Mouse (Mus musculus) forebrain, embryonic 14.5 days (tissue): ENCODE measurements around the gene BC004004. TPM values are rescaled to one million over a fixed set of nuclear protein-coding genes. Genes with fewer than 3 reads are reported as not detected.
"Not testable (repeated sequence)": the region's sequence is repeated elsewhere in the genome, so short reads cannot be mapped to it uniquely, and the experiment has no call there.

Experiments
- ATAC-seq: fragments of 200-750 bp; cut with Nextera tagmentation; 2 replicates; pipeline ENCODE4 v1.8.0; 2017; ENCODE audit warnings: mild to moderate bottlenecking, moderate library complexity
- DNase-seq: peaks from one replicate; pipeline ENCODE4 v3.0.0-alpha.2; 2015; ENCODE audit warnings: low spot score
- H3K27ac ChIP-seq: fragments of 300-500 bp; sonication (generic); 2 replicates; pipeline ENCODE4 v1.5.1; 2014; ENCODE audit warnings: low read depth, mild to moderate bottlenecking, control low read depth, low read length, moderate library complexity
- H3K27me3 ChIP-seq: fragments of 300-500 bp; sonication (generic); replicated peaks from 2 replicates; pipeline ENCODE4 v1.6.1; 2014; ENCODE audit warnings: low read length, control low read depth, mixed read lengths; ENCODE audit not compliant: control insufficient read depth, insufficient read depth
- H3K36me3 ChIP-seq: fragments of 300-500 bp; sonication (generic); 2 replicates; pipeline ENCODE4 v1.6.1; 2014; ENCODE audit warnings: low read length, control low read depth; ENCODE audit not compliant: control insufficient read depth, insufficient read depth
- H3K4me1 ChIP-seq: fragments of 300-500 bp; sonication (generic); 2 replicates; pipeline ENCODE4 v1.6.1; 2014; ENCODE audit warnings: antibody characterized with exemption, low read length, control low read depth; ENCODE audit not compliant: control insufficient read depth, insufficient read depth
- H3K4me2 ChIP-seq: fragments of 300-500 bp; sonication (generic); 2 replicates; pipeline ENCODE4 v1.6.1; 2014; ENCODE audit warnings: mild to moderate bottlenecking, control low read depth, low read length
- H3K4me3 ChIP-seq: fragments of 300-500 bp; sonication (generic); 2 replicates; pipeline ENCODE4 v1.5.1; 2014; ENCODE audit warnings: low read depth, low read length, control low read depth
- H3K9ac ChIP-seq: fragments of 300-500 bp; sonication (generic); 2 replicates; pipeline ENCODE4 v1.6.1; 2014; ENCODE audit warnings: mild to moderate bottlenecking, low read length, control low read depth, moderate library complexity
- H3K9me3 ChIP-seq: fragments of 300-500 bp; sonication (generic); replicated peaks from 2 replicates; pipeline ENCODE4 v1.6.1; 2016; ENCODE audit warnings: low read length, control low read depth, mixed read lengths; ENCODE audit not compliant: control insufficient read depth
- whole genome bisulfite sequencing: fragments of 180-500 bp; shearing (Covaris S2); extraction: QIAGEN DNeasy Blood & Tissue Kit; methylation state at CpG from one replicate; pipeline ENCODE4 v1.1.7; 2014; 5-methylcytosine and 5-hydroxymethylcytosine counted together
- polyA plus RNA-seq: library from polyadenylated mRNA; unstranded; fragments of >200 nt; fragmentation: Nextera tagmentation; extraction: Ambion mirVana; gene quantifications from 2 replicates; pipeline ENCODE4 v1.2.1, GENCODE M21; 2014

Gene BC004004
- polyA plus RNA-seq, 1 experiment from 2014 or later: 123 TPM

DNA sequence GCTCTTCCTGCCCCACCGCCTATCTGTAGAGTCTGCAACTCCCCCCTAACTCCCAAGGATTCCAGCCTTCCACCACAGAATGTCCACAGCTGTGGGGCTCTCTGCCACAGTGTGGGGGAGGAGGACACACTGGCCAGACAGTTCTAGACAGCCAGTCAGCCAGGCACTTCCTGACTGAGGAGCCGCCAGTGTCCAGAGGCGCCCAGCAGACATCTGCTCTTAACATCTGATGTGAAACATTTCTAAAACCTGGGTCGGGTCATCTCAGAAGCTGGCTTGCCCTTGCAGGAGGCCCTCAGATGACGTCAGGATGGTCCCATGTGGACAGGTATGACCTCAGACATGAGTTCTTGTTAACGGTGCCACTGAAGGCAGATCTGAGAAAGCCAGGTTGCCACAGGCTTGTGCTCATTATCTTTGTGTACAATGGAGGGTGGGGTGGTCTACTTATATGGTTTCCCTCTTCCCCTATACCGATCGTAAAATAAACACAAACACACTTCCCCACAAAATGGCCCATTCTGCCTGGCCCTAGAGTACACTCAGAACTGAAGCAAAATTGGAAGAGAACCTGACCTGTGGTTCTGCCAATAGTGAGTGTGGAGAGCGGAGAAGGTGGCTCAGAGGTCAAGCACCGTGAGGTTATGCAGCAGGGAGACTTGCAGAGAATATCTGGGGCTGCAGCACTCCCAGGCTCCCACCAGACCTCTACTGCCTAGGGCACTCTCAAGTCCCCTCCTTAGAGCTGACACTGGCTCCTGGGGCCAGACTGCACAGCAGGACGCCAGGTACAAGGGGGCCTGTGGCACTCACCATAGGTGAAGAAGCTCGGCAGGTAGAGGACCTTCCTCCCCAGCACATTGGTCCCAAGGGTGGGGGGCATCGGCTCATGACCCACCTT lies 73.7 kb downstream of the BC004004 start:
- no peak for DNase-seq

DNA sequence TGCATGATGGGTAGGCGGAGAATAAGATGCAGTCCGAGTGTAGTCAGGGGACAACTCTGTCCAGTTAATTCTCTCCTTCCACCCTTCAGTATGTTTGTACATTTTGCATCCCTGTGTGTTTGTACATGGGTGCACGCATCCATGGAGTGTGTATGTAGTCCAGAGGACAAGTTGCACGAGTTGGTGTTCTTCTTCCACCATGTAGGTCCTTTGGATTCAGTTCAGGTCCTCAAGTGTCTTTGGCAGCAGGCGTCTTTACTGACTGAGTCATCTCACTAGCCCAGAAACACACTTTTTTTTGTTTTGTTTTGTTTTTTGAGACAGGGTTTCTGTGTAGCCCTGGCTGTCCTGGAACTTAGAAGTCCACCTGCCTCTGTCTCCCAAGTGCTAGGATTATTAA lies 74.7 kb downstream of the BC004004 start:
- Histone ChIP-seq H3K36me3 (peaks cover 53% of the 10 kb centered on the region), H3K4me2 (no peak overlapping the region)
- WGBS: 91% methylated on average over 5 of the region's 5 CpGs

More for the DNA sequence above, 73.7 kb downstream of the BC004004 start:
- Histone ChIP-seq H3K4me2 (no peak overlapping the region), H3K4me1 (peaks cover 17% of the 10 kb centered on the region), H3K27me3 (no peaks in the 10 kb centered on the region), H3K27ac (peak overlapping the region; percentile 69; the same call in 1 of the 2 replicates), H3K9me3 (no peaks in the 10 kb centered on the region), H3K36me3 (peaks cover 63% of the 10 kb centered on the region), H3K9ac (peak overlapping the region; percentile 47), H3K4me3 (no peak overlapping the region)
- ATAC-seq: no peak
- 54% methylated on average over 13 of the region's 13 CpGs for WGBS

GRCm38 (mm10) chr17:29345272-29345671 lies 76.7 kb downstream of the BC004004 start:
- 0 out of 2 replicates have a peak overlapping the region, but pooled peaks have one; percentile 93 for H3K27ac ChIP-seq
- H3K4me3 ChIP-seq: no peak overlapping the region
- peaks cover 19% of the 10 kb centered on the region for H3K4me1 ChIP-seq
- DNase-seq (no peak), ATAC-seq (no peak)
- peaks cover 33% of the 10 kb centered on the region for H3K36me3 ChIP-seq
- no peaks in the 10 kb centered on the region for H3K9me3 ChIP-seq
- H3K4me2 ChIP-seq: peak overlapping the region; percentile 67; the same call in 1 of the 2 replicates
- 90% methylated on average over 12 of the region's 12 CpGs for WGBS
- 0 out of 2 replicates have a peak overlapping the region, but pooled peaks have one; percentile 89 for H3K9ac ChIP-seq
- no peaks in the 10 kb centered on the region for H3K27me3 ChIP-seq

More for the DNA sequence above, 74.7 kb downstream of the BC004004 start:
- H3K27me3 ChIP-seq: no peaks in the 10 kb centered on the region
- no peak for DNase-seq
- H3K27ac ChIP-seq: no peak overlapping the region
- no peak for ATAC-seq
- H3K9me3 ChIP-seq: no peaks in the 10 kb centered on the region
- no peak overlapping the region for H3K4me3 ChIP-seq
- peaks cover 19% of the 10 kb centered on the region for H3K4me1 ChIP-seq
- H3K9ac ChIP-seq: no peak overlapping the region

- WGBS: 2% methylated on average over 11 of the region's 11 CpGs
- Histone ChIP-seq H3K4me3 (peak overlapping the region; percentile 95), H3K4me2 (peak overlapping the region; percentile 67), H3K9me3 (no peaks in the 10 kb centered on the region), H3K4me1 (peaks cover 19% of the 10 kb centered on the region), H3K27me3 (no peaks in the 10 kb centered on the region), H3K36me3 (peaks cover 24% of the 10 kb centered on the region), H3K27ac (peak overlapping the region; percentile 93), H3K9ac (peak overlapping the region; percentile 89)
- DNase-seq (peak; percentile 83), ATAC-seq (peak; percentile 57)
Measured at GRCm38 (mm10) chr17:29346496-29347125, 78.0 kb downstream of the BC004004 start.

DNA sequence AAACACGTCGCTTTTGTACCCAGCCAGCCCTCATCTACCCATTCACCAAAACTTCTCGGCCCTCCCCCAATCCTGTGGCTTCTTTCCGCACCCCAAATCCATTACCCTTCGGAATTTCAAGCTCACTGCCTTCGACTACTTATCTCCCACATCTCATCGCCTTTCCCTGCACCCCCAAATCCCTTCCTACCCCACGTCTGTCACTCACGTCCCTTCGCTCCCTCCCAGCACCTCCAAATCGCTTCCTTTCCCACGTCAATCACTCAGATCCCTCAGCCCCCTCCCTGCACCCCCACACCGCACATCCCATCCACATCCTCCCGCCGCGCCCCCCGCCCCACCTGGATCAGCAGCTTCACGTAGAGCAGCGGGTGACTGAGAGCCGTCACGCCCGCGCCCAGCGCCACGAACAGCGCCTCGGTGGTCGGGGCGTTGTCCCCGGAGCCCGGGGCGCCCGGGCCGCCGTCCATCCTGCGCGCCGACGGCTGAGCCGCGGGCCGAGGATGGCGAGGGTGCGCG lies 78.6 kb downstream of the BC004004 start:
- Histone ChIP-seq H3K9me3 (no peaks in the 10 kb centered on the region), H3K27me3 (no peaks in the 10 kb centered on the region), H3K4me2 (peak overlapping the region; percentile 67), H3K27ac (peak overlapping the region; percentile 93), H3K4me1 (peaks cover 14% of the 10 kb centered on the region), H3K9ac (peak overlapping the region; percentile 89), H3K36me3 (peaks cover 20% of the 10 kb centered on the region), H3K4me3 (peak overlapping the region; percentile 95)
- WGBS: under 1% methylated on average over 38 of the region's 45 CpGs
- DNase-seq (peak; percentile 53), ATAC-seq (peak; percentile 47)

GRCm38 (mm10) chr17:29347645-29348256 lies 79.2 kb downstream of the BC004004 start, which contains the start of gene Mtch1:
TSS of gene Mtch1 (minus strand) at chr17:29347934.
- ATAC-seq: peak; percentile 90
- peaks cover 14% of the 10 kb centered on the region for H3K4me1 ChIP-seq
- peak within 1 kb of the TSS; percentile 93 for H3K27ac ChIP-seq
- H3K9me3 ChIP-seq: no peaks in the 10 kb centered on the region
- H3K27me3 ChIP-seq: no peaks in the 10 kb centered on the region
- peak within 1 kb of the TSS; percentile 89 for H3K9ac ChIP-seq
- H3K4me3 ChIP-seq: peak within 1 kb of the TSS; percentile 95
- H3K36me3 ChIP-seq: peaks cover 14% of the 10 kb centered on the region
- DNase-seq: peak; percentile 97
- under 1% methylated on average over 41 of the region's 53 CpGs for WGBS
- H3K4me2 ChIP-seq: peak within 1 kb of the TSS; percentile 67

DNA sequence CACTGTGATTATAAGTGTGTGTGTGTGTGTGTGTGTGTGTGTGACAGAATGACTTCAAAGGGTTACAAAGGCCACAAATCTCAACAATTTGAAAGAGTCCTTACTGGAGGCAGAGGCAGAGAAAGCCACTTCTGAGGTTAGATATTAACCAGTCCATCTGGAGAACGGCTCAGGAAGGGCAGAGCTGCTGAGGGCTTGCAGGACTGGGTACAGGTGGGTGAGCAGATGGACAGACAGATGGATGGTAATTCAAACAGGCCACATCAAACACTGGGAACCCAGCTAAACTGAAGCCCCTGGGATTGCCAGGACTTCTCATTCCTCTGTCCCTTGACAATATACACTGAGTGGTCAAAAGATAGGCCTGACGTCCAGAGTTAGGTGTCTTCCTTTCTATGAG lies 80.4 kb downstream of the BC004004 start:
- ATAC-seq (no peak), DNase-seq (no peak)
- no peak overlapping the region for H3K4me2 ChIP-seq
- no peaks in the 10 kb centered on the region for H3K9me3 ChIP-seq
- WGBS: 72% methylated on average over 2 of the region's 2 CpGs
- no peak overlapping the region for H3K9ac ChIP-seq
- no peak overlapping the region for H3K27ac ChIP-seq
- no peak overlapping the region for H3K4me3 ChIP-seq
- peaks cover 14% of the 10 kb centered on the region for H3K4me1 ChIP-seq
- H3K36me3 ChIP-seq: peaks cover 3% of the 10 kb centered on the region
- H3K27me3 ChIP-seq: no peaks in the 10 kb centered on the region

DNA sequence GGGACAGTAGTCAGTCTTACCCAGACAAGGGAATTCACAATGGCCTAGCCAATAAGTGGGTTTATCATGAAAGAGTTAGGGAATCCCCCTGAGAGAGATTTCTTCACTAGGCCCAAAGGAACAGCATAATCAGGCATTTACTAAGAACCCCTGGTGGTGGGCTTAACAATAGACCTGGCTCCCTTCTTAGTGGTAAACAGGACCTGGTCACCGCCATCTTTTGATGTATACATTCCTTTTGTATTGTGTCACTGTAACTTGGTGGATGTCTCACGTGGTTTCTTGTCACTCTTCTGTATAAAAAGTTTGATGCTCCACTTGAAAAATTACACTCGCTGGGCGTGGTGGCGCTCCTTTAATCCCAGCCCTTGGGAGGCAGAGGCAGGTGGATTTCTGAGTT lies 82.5 kb downstream of the BC004004 start:
- H3K27me3 ChIP-seq, H3K4me3 ChIP-seq, H3K9ac ChIP-seq, H3K27ac ChIP-seq, H3K4me2 ChIP-seq, H3K9me3 ChIP-seq, H3K36me3 ChIP-seq, ATAC-seq, DNase-seq: not testable (repeated sequence)
- peaks cover 17% of the 10 kb centered on the region for H3K4me1 ChIP-seq
- WGBS: 56% methylated on average over 5 of the region's 5 CpGs
